Mouse (Mus musculus): Measurements from ENCODE around the gene Mmgt2.

Gene Mmgt2

GRCm38 (mm10) chr11:62701218-62701617 is 52.8 kb downstream of the Mmgt2 start:
- DNase-seq (ENCODE audit: low spot score in 2 of 2) = no peak

- DNase-seq (ENCODE audit: low spot score in 2 of 2) = no peak
These were observed 57.7 kb downstream of the Mmgt2 start for GRCm38 (mm10) chr11:62706141-62706540.

GRCm38 (mm10) chr11:62708252-62708651 is 59.8 kb downstream of the Mmgt2 start:
- no peak for DNase-seq (ENCODE audit: low spot score in 2 of 2)

- no peak for DNase-seq (ENCODE audit: low spot score in 2 of 2)
These were observed 62.2 kb downstream of the Mmgt2 start for GRCm38 (mm10) chr11:62710657-62711056.
